Mouse (Mus musculus) gastrocnemius, adult 2 months (tissue): ENCODE data around the gene Mcm9. TPM values are rescaled to one million over a fixed set of nuclear protein-coding genes. Genes with fewer than 3 reads are reported as not detected.

ENCODE experiments used
- DNase-seq: peaks from one replicate; pipeline ENCODE4 v3.0.0; 2022
- H3K27ac ChIP-seq: fragments of 200-600 bp; 2 replicates; pipeline ENCODE4 v1.8.1; 2022; ENCODE audit warnings: mild to moderate bottlenecking
- H3K4me3 ChIP-seq: fragments of 200-600 bp; 2 replicates; pipeline ENCODE4 v1.8.1; 2022; ENCODE audit warnings: mild to moderate bottlenecking, moderate library complexity
- CTCF ChIP-seq: fragments of 200-600 bp; IDR thresholded peaks from 2 replicates; pipeline ENCODE4 v1.8.1; 2022; ENCODE audit warnings: antibody characterized with exemption, mild to moderate bottlenecking, moderate library complexity
- intact Hi-C: fragments of 180-260 bp; cut with DNase I; formaldehyde crosslinking; loops from one replicate; pipeline ENCODE4 v1.15.1; 2025
- total RNA-seq, 2 experiments: library from RNA; stranded (reverse); gene quantifications; 2 replicates each; pipeline ENCODE4 v1.2.3; 2021

Gene Mcm9
- total RNA-seq, 2 experiments from 2014 or later = 0.89 to 0.92 TPM

DNA sequence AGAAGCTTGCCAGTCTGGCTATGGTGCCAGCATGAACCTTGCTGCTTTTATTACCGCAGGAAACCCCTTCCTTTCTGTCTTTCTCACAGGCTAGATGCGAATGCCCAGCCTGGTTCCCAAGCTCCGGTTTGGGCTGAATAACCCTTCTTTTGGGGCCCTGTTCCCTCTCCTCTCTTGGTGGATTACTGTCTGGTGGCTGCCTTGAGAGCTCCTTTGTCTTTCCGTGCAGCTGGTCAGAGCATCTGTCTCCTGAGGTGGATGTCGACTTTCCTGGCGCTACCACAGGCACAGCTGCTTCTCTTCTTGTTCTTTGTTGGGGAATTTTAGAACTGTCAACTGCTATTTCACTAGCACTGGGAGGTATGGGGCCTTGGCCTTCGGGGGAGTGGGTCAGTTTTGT is 92.6 kb downstream of the Mcm9 start:
- intact Hi-C loops = no loop called here
- Histone ChIP-seq H3K4me3 (no peak overlapping the region), H3K27ac (no peak overlapping the region)
- no peak for DNase-seq
- TF ChIP-seq CTCF = no peak

DNA sequence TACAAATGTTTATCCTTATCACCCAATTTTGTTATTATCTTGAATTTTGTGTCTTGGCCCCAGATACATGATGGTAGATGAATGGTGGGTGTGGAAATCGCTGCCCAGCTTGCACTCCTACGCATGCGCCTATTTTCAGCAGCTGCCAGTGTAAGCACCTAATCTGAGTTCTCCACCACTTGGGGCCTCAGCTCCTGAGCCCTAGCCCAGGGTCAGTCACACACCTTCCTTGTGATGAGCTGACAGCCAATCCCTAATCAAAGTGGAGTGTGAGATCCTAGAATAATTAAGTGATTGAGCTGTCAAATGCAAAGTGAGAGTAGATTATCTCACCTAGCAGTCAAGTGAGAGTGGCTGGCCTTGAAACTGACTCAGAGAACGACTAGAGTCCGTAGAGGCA is 97.9 kb downstream of the Mcm9 start:
- no peak for TF ChIP-seq CTCF
- DNase-seq = no peak
- Histone ChIP-seq H3K27ac (no peak overlapping the region), H3K4me3 (no peak overlapping the region)
- intact Hi-C loops = no loop called here

DNA sequence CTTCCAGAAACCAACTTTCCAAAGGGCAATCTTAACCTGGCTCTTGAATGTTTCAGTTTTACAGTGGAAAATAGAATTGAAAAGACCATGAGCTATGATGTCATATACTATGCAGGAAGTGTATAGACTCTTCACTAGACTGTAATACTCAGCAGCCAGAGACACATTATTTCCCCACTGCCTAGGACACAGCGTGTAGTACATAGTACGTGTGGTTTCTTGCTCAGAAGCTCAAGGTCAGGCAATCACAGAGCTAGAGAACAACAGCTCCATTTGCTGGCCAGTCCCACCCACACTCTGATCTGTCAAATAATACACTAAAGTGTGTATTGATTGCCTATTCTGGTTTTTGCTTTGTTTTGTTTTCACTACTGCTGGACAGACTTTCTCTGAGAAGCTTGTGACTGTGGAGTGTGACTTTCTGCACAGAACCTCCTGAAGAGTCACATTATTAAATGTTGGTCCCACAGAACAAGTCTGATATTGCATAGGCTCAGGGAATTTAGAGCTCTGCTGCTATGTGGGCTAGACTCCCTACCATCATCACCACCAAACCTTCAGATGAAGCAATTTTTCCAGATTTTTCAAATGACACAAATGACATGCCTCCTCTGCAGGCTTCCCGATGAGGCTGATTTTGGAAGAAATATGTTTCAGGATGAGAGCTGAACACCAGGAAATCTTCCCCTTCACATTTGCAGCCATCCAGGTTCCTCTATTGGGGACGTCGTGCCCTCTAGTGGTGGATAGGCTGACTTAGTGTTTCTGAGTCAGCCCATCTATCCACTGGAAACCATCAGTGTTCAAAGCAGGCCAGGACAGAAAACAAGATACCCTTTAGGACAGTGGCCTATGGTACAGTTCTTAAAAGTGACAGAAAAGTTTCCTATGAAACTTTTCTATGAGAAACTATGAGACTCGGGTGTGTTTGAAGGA is 102.1 kb downstream of the Mcm9 start:
- Histone ChIP-seq H3K4me3 (no peak overlapping the region), H3K27ac (no peak overlapping the region)
- DNase-seq = peak; percentile 70
- intact Hi-C loops = loop anchor here (1.0 to 5.0 kb wide), 2 partner anchors 181 to 413 kb away; no protein-coding TSS in a partner anchor
- TF ChIP-seq CTCF = peak; percentile 86

GRCm38 (mm10) chr10:53527344-53527743 is 102.9 kb downstream of the Mcm9 start:
- intact Hi-C loops = loop anchor here (5.0 kb wide), 1 partner anchor 180 kb away; no protein-coding TSS in a partner anchor
- no peak overlapping the region for H3K4me3 ChIP-seq
- no peak overlapping the region for H3K27ac ChIP-seq
- TF ChIP-seq CTCF = no peak
- DNase-seq = no peak

DNA sequence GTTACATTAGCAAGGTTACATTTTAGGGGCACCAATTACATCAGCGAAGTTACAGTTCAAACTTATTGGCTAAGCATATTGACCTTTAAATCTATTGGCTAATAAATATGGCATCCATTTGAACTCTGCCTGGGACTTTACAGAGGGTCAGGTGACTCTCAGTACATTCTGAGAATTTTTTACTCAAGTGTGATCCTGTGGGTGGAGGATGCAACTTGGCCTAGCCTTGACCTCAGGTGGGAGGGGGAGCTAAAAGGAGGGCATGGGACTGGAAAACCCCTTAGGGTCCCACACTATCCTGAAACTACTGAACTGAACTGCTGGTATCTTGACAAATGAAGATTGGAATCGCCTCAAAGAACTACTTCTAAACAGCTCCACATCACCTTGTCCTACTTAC is 103.9 kb downstream of the Mcm9 start:
- TF ChIP-seq CTCF = no peak
- Histone ChIP-seq H3K4me3 (no peak overlapping the region), H3K27ac (no peak overlapping the region)
- no peak for DNase-seq
- intact Hi-C loops = loop anchor here (5.0 kb wide), 1 partner anchor 179 kb away; no protein-coding TSS in a partner anchor

DNA sequence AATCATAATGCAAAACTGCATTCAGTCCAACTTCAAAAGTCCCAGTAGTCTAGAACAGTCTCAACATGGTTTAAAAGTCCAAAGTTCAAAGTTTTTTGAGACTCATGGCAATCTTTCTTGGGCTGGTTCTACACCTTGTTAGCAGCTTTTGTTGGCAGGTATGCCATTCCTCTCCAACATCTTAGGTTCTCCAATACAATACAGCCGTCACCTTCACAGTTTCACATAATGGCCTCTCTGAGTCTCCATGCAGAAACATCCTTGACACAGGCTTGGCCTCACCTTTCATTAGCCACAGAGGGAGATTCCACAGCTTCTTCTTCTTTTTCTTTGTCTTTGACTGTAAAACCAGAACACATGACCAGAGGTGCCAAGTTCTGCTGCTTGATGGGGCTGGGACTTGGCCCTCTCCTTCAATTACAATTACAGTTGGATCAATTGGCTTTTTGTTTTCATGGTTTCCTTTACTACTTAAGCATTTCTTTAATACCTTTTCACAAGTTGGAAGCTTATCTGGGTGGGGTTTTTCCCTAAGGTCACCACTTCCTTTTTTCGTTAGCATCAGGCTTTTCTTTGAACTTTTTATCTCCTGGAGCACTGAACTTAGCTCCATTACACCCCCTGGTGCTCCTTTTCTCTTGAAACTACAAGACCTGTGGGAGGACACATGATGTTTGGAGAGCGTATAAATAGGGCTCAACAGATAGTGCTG is 104.8 kb downstream of the Mcm9 start:
- intact Hi-C loops = loop anchor here (5.0 kb wide), 1 partner anchor 178 kb away; no protein-coding TSS in a partner anchor
- no peak overlapping the region for H3K4me3 ChIP-seq
- TF ChIP-seq CTCF = peak; percentile 17; the same call in 1 of the 2 replicates
- no peak overlapping the region for H3K27ac ChIP-seq
- no peak for DNase-seq

DNA sequence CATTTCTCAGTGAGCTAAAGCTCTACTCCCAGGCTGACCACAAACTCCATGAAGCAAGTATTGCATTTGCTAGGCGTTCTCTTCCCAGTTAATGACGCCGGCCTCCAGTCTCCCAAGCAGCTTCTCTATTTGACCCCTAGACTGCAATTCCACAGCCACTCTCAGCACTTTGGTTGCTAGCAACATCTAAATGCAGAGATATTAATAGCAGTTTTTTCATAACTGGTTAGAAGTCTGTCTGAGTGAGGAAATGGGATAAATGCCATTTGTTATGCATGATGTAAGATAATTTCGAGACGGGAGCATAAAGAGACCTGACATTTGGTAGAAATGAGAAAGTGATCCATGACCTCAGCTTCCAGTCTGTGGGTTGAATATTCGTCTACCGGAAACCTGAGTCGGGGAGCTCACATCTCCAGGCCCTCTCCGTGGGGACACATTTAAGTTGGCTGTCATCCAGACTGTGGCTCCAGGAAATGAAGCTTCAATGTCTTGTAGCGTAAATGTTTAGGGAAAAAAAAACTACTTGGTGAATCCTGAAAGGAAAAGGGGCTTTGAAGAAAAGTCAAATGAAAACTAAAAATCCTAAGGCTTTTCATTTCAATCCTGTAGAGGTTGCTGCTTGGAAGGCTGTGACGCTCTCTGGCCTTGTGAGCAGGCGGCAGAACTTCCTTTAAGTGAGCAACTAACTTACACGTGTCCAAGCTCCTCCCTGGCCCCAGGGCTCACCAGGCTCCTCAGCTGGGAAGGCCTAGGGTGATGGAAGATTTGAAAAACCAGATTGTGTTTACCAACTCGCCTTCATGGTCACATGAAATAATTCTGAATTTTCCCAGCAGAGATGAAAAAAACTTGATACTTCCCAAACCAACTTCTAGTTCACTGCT is 110.9 kb downstream of the Mcm9 start:
- TF ChIP-seq CTCF = no peak
- intact Hi-C loops = no loop called here
- peak overlapping the region; percentile 34 for H3K4me3 ChIP-seq
- peak; percentile 62 for DNase-seq
- H3K27ac ChIP-seq = peak overlapping the region; percentile 83

DNA sequence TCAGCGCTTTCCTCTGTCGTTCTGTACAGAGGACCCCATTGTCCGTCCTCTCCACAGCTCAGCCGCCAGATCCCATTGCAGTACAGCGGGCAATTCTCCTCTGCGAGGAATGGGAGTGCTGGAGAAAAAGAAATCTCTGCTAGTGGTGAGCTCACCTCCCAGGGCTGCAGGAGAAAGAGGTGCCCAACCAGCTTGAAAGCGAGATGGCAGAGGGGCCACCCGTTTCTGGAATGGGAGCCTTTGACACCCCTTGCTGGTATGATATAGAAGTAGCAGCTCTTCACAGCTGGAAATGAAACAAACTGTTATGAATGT is 111.7 kb downstream of the Mcm9 start:
- H3K27ac ChIP-seq = peak overlapping the region; percentile 83
- TF ChIP-seq CTCF = no peak
- intact Hi-C loops = no loop called here
- DNase-seq = no peak
- peak overlapping the region; percentile 34 for H3K4me3 ChIP-seq

GRCm38 (mm10) chr10:53517770-53518598 is 112.3 kb downstream of the Mcm9 start:
- no peak for TF ChIP-seq CTCF
- intact Hi-C loops = no loop called here
- Histone ChIP-seq H3K4me3 (peak overlapping the region; percentile 34), H3K27ac (peak overlapping the region; percentile 83)
- no peak for DNase-seq

DNA sequence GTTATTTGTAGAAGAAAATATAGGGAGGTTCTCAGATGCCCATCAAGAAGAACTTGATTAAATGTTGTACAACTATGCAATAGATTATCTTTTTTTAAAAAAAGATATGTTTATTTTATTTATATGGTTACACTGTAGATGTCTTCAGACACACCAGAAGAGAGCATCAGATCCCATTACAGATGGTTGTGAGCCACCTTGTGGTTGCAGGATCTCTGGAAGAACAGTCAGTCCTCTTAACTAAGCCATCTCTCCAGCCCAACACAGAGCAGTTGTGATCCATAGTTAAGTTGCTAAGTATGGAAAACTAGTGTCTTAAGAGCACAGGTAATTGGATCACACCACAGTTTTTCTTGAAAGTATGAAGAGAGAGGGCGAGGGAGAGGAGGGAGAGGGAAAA is 117.7 kb downstream of the Mcm9 start:
- H3K4me3 ChIP-seq = no peak overlapping the region
- no peak overlapping the region for H3K27ac ChIP-seq
- intact Hi-C loops = no loop called here
- DNase-seq = no peak
- peak; percentile 43 for TF ChIP-seq CTCF

- peak; percentile 41 for DNase-seq
- peak overlapping the region; percentile 74 for H3K27ac ChIP-seq
- TF ChIP-seq CTCF = peak; percentile 85
- intact Hi-C loops = loop anchor here (5.0 kb wide), 1 partner anchor 82 kb away; no protein-coding TSS in a partner anchor
- H3K4me3 ChIP-seq = peak overlapping the region; percentile 52
These were observed 121.0 kb downstream of the Mcm9 start for GRCm38 (mm10) chr10:53509158-53509773.
